Mouse (Mus musculus) midbrain, embryonic 10.5 days (tissue): ENCODE measurements around the gene Nbeal2. TPM values are rescaled to one million over a fixed set of nuclear protein-coding genes. Genes with fewer than 3 reads are reported as not detected.

ENCODE experiments used
- DNase-seq: peaks from one replicate; pipeline ENCODE4 v3.0.0-alpha.2; 2017; ENCODE audit warnings: low spot score
- H3K27ac ChIP-seq: fragments of 300-500 bp; sonication (generic); replicated peaks from 2 replicates; pipeline ENCODE4 v1.5.1; 2016; ENCODE audit warnings: mild to moderate bottlenecking
- H3K27me3 ChIP-seq: fragments of 300-500 bp; sonication (generic); 2 replicates; pipeline ENCODE4 v1.6.1; 2016; ENCODE audit warnings: low read depth, mild to moderate bottlenecking; ENCODE audit not compliant: poor library complexity, severe bottlenecking
- H3K36me3 ChIP-seq: fragments of 300-500 bp; sonication (generic); 2 replicates; pipeline ENCODE4 v1.6.1; 2016; ENCODE audit warnings: mild to moderate bottlenecking, moderate library complexity
- H3K4me1 ChIP-seq: fragments of 300-500 bp; sonication (generic); 2 replicates; pipeline ENCODE4 v1.6.1; 2016
- H3K4me3 ChIP-seq: fragments of 300-500 bp; sonication (generic); 2 replicates; pipeline ENCODE4 v1.5.1; 2016; ENCODE audit warnings: mild to moderate bottlenecking, moderate library complexity
- H3K9me3 ChIP-seq: fragments of 300-500 bp; sonication (generic); replicated peaks from 2 replicates; pipeline ENCODE4 v1.6.1; 2016; ENCODE audit warnings: mild to moderate bottlenecking
- WGBS: fragments of 180-500 bp; shearing (Covaris S2); methylation state at CpG from one replicate; pipeline ENCODE4 v1.1.7; 2016; 5-methylcytosine and 5-hydroxymethylcytosine counted together
- polyA plus RNA-seq: library from polyadenylated mRNA; unstranded; fragments of >200 nt; fragmentation: Nextera tagmentation; extraction: Ambion mirVana; gene quantifications from 2 replicates; pipeline ENCODE4 v1.2.1, GENCODE M21; 2016

Nbeal2 gene
- polyA plus RNA-seq, 1 experiment from 2014 or later: 1.3 TPM

DNA sequence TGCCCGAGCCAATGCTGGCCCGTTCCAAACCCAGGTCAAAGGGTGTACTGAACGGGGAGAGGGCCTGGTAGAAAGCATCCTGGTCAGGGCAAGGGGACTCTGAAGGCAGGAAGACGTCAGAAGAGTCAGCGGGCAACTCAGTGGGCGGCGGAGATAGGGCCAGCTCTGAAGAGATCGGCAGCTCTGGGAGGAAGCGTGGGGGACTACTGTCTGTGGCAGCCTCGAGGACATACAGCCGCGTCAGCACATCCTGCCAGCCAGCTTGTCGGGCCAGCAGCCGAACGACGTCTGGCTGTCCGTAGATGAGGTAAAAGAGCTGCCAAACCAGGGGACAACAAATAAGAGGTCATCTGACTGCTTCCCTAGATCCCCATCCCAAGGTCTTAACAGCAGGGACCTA, 20.1 kb downstream of the Nbeal2 start:
- 80% methylated on average over 17 of the region's 17 CpGs for WGBS
- peak overlapping the region; percentile 19; the same call in 1 of the 2 replicates for H3K27ac ChIP-seq
- H3K36me3 ChIP-seq: 0 out of 2 replicates have a peak, but pooled peaks cover 13% of the 10 kb centered on the region
- DNase-seq: no peak
- no peak overlapping the region for H3K4me3 ChIP-seq
- peaks cover 39% of the 10 kb centered on the region for H3K4me1 ChIP-seq
- no peaks in the 10 kb centered on the region for H3K9me3 ChIP-seq
- H3K27me3 ChIP-seq: peaks cover 66% of the 10 kb centered on the region

DNA sequence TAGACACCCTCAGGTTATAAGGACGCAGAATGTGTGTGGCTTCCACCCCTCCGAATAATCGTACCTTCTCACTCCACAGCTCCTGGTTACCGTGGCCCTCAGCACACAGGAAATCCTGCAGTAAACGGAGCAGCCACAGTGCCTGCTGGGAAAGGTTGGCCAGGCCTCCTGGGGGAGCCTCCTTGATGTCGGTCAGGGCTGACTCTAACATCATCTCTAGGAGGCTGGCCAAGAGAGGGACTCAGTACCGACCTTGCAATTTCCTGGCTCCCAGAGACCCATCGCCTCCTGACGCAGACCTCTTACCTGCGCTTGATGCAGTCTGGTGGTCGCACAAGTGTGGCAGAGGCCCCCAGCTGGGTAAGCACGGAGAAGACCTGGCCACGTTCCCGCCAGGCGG, 21.3 kb downstream of the Nbeal2 start:
- Histone ChIP-seq H3K4me1 (peaks cover 39% of the 10 kb centered on the region), H3K27ac (no peak overlapping the region), H3K36me3 (peaks cover 4% of the 10 kb centered on the region; the same call in 1 of the 2 replicates), H3K9me3 (no peaks in the 10 kb centered on the region), H3K4me3 (no peak overlapping the region), H3K27me3 (peaks cover 66% of the 10 kb centered on the region)
- no peak for DNase-seq
- WGBS: 85% methylated on average over 15 of the region's 15 CpGs

GRCm38 (mm10) chr9:110631651-110632275, 22.2 kb downstream of the Nbeal2 start:
- peaks cover 39% of the 10 kb centered on the region for H3K4me1 ChIP-seq
- WGBS: 13% methylated on average over 30 of the region's 30 CpGs
- DNase-seq: peak; percentile 58
- no peaks in the 10 kb centered on the region for H3K9me3 ChIP-seq
- H3K36me3 ChIP-seq: peaks cover under 1% of the 10 kb centered on the region; the same call in 1 of the 2 replicates
- peak overlapping the region; percentile 49 for H3K4me3 ChIP-seq
- H3K27me3 ChIP-seq: peaks cover 69% of the 10 kb centered on the region
- H3K27ac ChIP-seq: no peak overlapping the region; the same call in 1 of the 2 replicates

DNA sequence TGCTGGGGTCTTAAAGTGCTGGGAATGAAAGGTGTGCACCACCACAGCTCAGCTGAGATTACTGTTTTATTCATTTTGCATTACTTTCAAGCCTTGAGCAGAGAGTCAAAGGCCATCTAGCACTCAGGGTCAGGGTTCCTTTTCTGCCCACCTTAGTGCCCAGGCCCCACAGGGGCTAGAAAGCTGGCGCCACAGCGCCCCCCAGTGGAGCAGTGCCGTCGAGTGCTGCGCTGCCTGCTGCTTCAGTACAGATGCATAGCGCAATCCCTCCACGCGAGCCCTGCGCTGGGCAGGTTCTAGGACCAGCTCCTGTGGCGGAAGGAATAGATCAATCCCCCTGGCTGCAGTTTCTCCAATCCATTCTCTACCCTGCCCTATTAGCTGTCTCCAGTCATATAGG, 22.8 kb downstream of the Nbeal2 start:
- Histone ChIP-seq H3K36me3 (peaks cover 3% of the 10 kb centered on the region; the same call in 1 of the 2 replicates), H3K27me3 (peaks cover 70% of the 10 kb centered on the region), H3K4me3 (peak overlapping the region; percentile 49), H3K4me1 (peaks cover 39% of the 10 kb centered on the region), H3K27ac (no peak overlapping the region; the same call in 1 of the 2 replicates), H3K9me3 (no peaks in the 10 kb centered on the region)
- WGBS: 9% methylated on average over 10 of the region's 10 CpGs
- peak; percentile 80 for DNase-seq

- H3K27ac ChIP-seq: no peak overlapping the region
- peaks cover 42% of the 10 kb centered on the region for H3K4me1 ChIP-seq
- no peaks in the 10 kb centered on the region for H3K9me3 ChIP-seq
- H3K4me3 ChIP-seq: no peak overlapping the region
- peaks cover 3% of the 10 kb centered on the region; the same call in 1 of the 2 replicates for H3K36me3 ChIP-seq
- H3K27me3 ChIP-seq: peaks cover 71% of the 10 kb centered on the region
- WGBS: 94% methylated on average over 15 of the region's 15 CpGs
- DNase-seq: no peak
Observed at GRCm38 (mm10) chr9:110630171-110630570, 23.8 kb downstream of the Nbeal2 start.

GRCm38 (mm10) chr9:110625350-110625908, 28.5 kb downstream of the Nbeal2 start:
- 67% methylated on average over 11 of the region's 11 CpGs for WGBS
- Histone ChIP-seq H3K4me3 (peak overlapping the region; percentile 61), H3K36me3 (peaks cover 26% of the 10 kb centered on the region), H3K9me3 (no peaks in the 10 kb centered on the region), H3K27ac (peak overlapping the region; percentile 88), H3K4me1 (peaks cover 26% of the 10 kb centered on the region), H3K27me3 (peaks cover 24% of the 10 kb centered on the region)
- DNase-seq: no peak

DNA sequence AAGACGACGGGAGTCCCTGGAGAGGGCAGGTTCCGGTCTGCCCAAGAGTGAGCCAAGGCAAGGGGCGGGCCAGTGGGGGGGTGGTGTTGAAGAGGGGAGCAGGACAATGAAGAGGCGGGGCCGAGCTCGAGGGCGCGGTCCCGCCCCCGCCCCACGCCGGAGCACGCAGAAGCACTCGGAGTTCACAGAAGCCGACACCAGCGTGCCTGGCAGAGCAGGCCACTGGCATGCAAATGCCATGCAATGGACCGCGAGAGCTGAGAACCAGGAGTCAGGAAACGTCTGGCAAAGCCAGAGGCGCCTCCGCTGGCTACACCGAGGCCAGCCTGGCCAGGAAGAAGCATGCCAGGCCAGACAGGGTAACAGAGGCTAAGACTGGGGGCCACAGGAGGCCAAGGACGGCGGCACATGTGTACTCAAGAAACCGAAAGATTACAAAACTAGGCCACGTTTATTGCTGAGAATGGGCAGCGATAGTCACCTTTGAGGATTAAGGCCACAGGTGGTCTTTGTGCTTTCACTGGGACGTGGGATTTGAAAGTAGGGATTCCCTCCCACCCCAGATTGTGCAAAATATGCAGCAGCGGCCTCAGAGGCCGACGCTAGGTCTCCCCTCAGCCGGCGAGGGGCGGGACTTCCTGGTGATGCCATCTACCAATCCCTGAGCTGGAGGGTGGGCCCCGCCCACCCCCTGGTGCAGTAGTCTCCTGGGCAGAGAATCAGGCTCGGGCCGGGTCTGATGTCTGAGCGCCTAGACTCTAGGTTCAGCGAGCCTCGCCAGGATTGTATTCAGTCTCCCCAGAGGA, 29.4 kb downstream of the Nbeal2 start, which contains the start of gene Nradd:
TSS of gene Nradd (minus strand) at position 92 of the 806 bp plus-strand sequence.
- DNase-seq: peak; percentile 93
- Histone ChIP-seq H3K9me3 (no peaks in the 10 kb centered on the region), H3K4me1 (peaks cover 26% of the 10 kb centered on the region), H3K4me3 (peak within 1 kb of the TSS; percentile 61), H3K27ac (peak within 1 kb of the TSS; percentile 88), H3K36me3 (peaks cover 34% of the 10 kb centered on the region), H3K27me3 (peaks cover 20% of the 10 kb centered on the region)
- WGBS: under 1% methylated on average over 41 of the region's 41 CpGs

GRCm38 (mm10) chr9:110623416-110624195, 30.4 kb downstream of the Nbeal2 start:
- peak overlapping the region; percentile 88 for H3K27ac ChIP-seq
- H3K4me3 ChIP-seq: peak overlapping the region; percentile 61
- H3K27me3 ChIP-seq: peaks cover 19% of the 10 kb centered on the region
- peaks cover 44% of the 10 kb centered on the region for H3K36me3 ChIP-seq
- DNase-seq: peak; percentile 11
- H3K9me3 ChIP-seq: no peaks in the 10 kb centered on the region
- WGBS: 53% methylated on average over 8 of the region's 8 CpGs
- H3K4me1 ChIP-seq: peaks cover 26% of the 10 kb centered on the region

DNA sequence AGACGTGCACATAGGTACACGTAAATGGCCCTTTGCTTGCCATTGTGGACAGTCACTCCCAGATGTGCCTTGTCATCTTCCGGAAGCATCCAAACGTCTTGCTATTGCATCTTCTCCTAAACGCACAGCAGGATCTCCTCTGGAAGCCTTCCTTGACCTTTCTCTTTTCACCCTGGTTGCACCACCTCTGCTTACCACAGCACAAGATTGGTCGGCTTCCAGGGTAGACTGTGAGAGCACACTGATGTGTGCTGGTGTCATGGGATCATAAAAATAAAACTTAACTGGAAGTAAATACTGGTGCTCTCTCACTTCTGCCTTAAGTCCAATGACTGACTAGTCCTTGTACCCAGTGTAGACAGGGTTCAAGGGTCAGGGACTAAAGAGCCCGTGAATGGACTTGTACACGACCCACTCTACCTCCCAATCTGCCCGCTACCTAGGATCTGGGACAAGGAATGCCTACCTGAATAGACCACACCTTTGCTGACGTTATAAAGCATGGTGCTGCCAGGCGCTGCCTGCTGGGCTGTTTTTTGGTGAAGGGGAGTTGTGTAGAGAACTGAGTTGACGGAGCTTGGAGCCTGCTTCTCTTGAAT, 31.2 kb downstream of the Nbeal2 start:
- H3K4me1 ChIP-seq: peaks cover 26% of the 10 kb centered on the region
- H3K27ac ChIP-seq: no peak overlapping the region
- WGBS: 86% methylated on average over 12 of the region's 12 CpGs
- H3K27me3 ChIP-seq: peaks cover 19% of the 10 kb centered on the region
- peaks cover 53% of the 10 kb centered on the region for H3K36me3 ChIP-seq
- no peak overlapping the region for H3K4me3 ChIP-seq
- DNase-seq: peak; percentile 11
- no peaks in the 10 kb centered on the region for H3K9me3 ChIP-seq

- no peaks in the 10 kb centered on the region for H3K9me3 ChIP-seq
- H3K27me3 ChIP-seq: peaks cover 5% of the 10 kb centered on the region
- peaks cover 70% of the 10 kb centered on the region for H3K36me3 ChIP-seq
- no peak overlapping the region for H3K4me3 ChIP-seq
- peaks cover 25% of the 10 kb centered on the region for H3K4me1 ChIP-seq
- no peak for DNase-seq
- WGBS: 97% methylated on average over 7 of the region's 7 CpGs
- no peak overlapping the region for H3K27ac ChIP-seq
Observed at GRCm38 (mm10) chr9:110620685-110621084, 33.3 kb downstream of the Nbeal2 start.

DNA sequence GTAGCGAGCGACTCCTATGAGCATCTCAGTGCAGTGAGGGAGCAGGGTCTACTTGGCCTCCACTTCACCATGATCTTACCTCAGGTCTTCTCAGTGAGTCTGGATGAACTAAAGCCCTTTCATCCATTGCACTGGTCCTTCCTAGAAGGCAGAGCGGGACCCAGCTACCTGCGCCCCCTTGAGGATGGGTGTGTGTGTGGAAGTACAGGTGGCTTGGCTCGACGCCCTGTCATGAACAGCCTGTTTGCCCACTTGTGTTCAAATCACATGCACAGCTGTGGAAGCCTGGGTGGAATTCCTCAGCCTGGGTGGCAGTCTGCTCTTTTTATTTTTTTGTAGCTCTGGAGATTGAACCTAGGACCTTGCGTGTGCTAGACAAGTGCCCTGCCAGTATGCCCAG, 33.8 kb downstream of the Nbeal2 start:
- 87% methylated on average over 7 of the region's 7 CpGs for WGBS
- Histone ChIP-seq H3K27me3 (0 out of 2 replicates have a peak, but pooled peaks cover under 1% of the 10 kb centered on the region), H3K36me3 (peaks cover 75% of the 10 kb centered on the region), H3K27ac (no peak overlapping the region), H3K4me3 (no peak overlapping the region), H3K4me1 (peaks cover 20% of the 10 kb centered on the region), H3K9me3 (no peaks in the 10 kb centered on the region)
- DNase-seq: peak; percentile 11

- Histone ChIP-seq H3K4me3 (no peak overlapping the region), H3K36me3 (peaks cover 99% of the 10 kb centered on the region)
- 86% methylated on average over 3 of the region's 3 CpGs for WGBS
Observed at GRCm38 (mm10) chr9:110617081-110617480, 36.9 kb downstream of the Nbeal2 start.

More at GRCm38 (mm10) chr9:110617081-110617480, 36.9 kb downstream of the Nbeal2 start:
- Histone ChIP-seq H3K4me1 (no peaks in the 10 kb centered on the region), H3K9me3 (no peaks in the 10 kb centered on the region), H3K27me3 (no peaks in the 10 kb centered on the region), H3K27ac (no peak overlapping the region)
- DNase-seq: no peak
